Mouse (Mus musculus) forebrain, embryonic 13.5 days (tissue): ENCODE measurements around the gene Mvd. TPM values are rescaled to one million over a fixed set of nuclear protein-coding genes. Genes with fewer than 3 reads are reported as not detected.

Experiments
- ATAC-seq: fragments of 200-750 bp; cut with Nextera tagmentation; 2 replicates; pipeline ENCODE4 v1.8.0; 2017
- H3K27ac ChIP-seq: fragments of 300-500 bp; sonication (generic); 2 replicates; pipeline ENCODE4 v1.5.1; 2015; ENCODE audit warnings: inconsistent platforms, mild to moderate bottlenecking, moderate library complexity
- H3K27me3 ChIP-seq: fragments of 300-500 bp; sonication (generic); 2 replicates; pipeline ENCODE4 v1.6.1; 2015; ENCODE audit warnings: mild to moderate bottlenecking, inconsistent platforms
- H3K36me3 ChIP-seq: fragments of 300-500 bp; sonication (generic); 2 replicates; pipeline ENCODE4 v1.6.1; 2015; ENCODE audit warnings: mild to moderate bottlenecking, inconsistent platforms; ENCODE audit not compliant: poor library complexity, severe bottlenecking
- H3K4me1 ChIP-seq: fragments of 300-500 bp; sonication (generic); 2 replicates; pipeline ENCODE4 v1.6.1; 2015; ENCODE audit warnings: inconsistent platforms
- H3K4me2 ChIP-seq: fragments of 300-500 bp; sonication (generic); 2 replicates; pipeline ENCODE4 v1.6.1; 2015; ENCODE audit warnings: inconsistent platforms, mild to moderate bottlenecking, moderate library complexity
- H3K4me3 ChIP-seq: fragments of 300-500 bp; sonication (generic); 2 replicates; pipeline ENCODE4 v1.5.1; 2015; ENCODE audit warnings: mild to moderate bottlenecking, inconsistent platforms
- H3K9ac ChIP-seq: fragments of 300-500 bp; sonication (generic); 2 replicates; pipeline ENCODE4 v1.6.1; 2015; ENCODE audit warnings: mild to moderate bottlenecking, inconsistent platforms
- H3K9me3 ChIP-seq: fragments of 300-500 bp; sonication (generic); replicated peaks from 2 replicates; pipeline ENCODE4 v1.6.1; 2016; ENCODE audit warnings: inconsistent platforms
- WGBS: fragments of 180-500 bp; shearing (Covaris S2); methylation state at CpG from one replicate; pipeline ENCODE4 v1.1.7; 2015; 5-methylcytosine and 5-hydroxymethylcytosine counted together
- polyA plus RNA-seq: library from polyadenylated mRNA; unstranded; fragments of >200 nt; fragmentation: Nextera tagmentation; extraction: Ambion mirVana; gene quantifications from 2 replicates; pipeline ENCODE4 v1.2.1, GENCODE M21; 2015

Mvd gene
- polyA plus RNA-seq, 1 experiment from 2014 or later: 38.3 TPM

- H3K9me3 ChIP-seq: no peaks in the 10 kb centered on the region
- H3K4me2 ChIP-seq: no peak overlapping the region
- H3K4me1 ChIP-seq: no peaks in the 10 kb centered on the region
- no peak overlapping the region for H3K4me3 ChIP-seq
- H3K27ac ChIP-seq: no peak overlapping the region
- peaks cover 55% of the 10 kb centered on the region for H3K36me3 ChIP-seq
- H3K9ac ChIP-seq: no peak overlapping the region
- peaks cover 14% of the 10 kb centered on the region for H3K27me3 ChIP-seq
- no peak for ATAC-seq
- 93% methylated on average over 13 of the region's 13 CpGs for WGBS
Measured at GRCm38 (mm10) chr8:122467816-122468215, 24.6 kb upstream of the Mvd start.

DNA sequence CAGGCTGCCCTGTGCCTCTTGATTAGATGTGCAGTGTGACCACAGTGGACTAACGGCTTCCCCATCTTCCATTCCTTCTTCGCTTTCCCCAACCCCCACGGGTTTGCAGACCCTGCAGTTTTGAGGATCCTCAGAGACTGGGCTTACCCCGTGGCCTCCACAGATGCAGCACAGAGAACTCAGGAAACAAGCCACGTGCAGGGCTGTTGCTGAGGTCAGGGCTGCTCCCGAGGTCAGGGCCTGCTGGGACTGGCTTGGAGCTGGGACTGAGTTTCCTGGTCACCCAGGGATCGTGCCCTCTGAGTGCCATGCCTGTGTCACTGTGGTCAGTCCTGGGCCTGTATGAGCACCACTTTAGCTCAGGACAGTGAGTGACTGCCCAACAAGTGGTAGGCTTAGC lies 21.8 kb upstream of the Mvd start:
- Histone ChIP-seq H3K4me1 (peaks cover 10% of the 10 kb centered on the region), H3K27me3 (peaks cover 43% of the 10 kb centered on the region), H3K9ac (no peak overlapping the region), H3K4me2 (no peak overlapping the region), H3K4me3 (no peak overlapping the region), H3K36me3 (peaks cover 41% of the 10 kb centered on the region), H3K9me3 (no peaks in the 10 kb centered on the region), H3K27ac (no peak overlapping the region)
- 78% methylated on average over 7 of the region's 7 CpGs for WGBS
- ATAC-seq: no peak

DNA sequence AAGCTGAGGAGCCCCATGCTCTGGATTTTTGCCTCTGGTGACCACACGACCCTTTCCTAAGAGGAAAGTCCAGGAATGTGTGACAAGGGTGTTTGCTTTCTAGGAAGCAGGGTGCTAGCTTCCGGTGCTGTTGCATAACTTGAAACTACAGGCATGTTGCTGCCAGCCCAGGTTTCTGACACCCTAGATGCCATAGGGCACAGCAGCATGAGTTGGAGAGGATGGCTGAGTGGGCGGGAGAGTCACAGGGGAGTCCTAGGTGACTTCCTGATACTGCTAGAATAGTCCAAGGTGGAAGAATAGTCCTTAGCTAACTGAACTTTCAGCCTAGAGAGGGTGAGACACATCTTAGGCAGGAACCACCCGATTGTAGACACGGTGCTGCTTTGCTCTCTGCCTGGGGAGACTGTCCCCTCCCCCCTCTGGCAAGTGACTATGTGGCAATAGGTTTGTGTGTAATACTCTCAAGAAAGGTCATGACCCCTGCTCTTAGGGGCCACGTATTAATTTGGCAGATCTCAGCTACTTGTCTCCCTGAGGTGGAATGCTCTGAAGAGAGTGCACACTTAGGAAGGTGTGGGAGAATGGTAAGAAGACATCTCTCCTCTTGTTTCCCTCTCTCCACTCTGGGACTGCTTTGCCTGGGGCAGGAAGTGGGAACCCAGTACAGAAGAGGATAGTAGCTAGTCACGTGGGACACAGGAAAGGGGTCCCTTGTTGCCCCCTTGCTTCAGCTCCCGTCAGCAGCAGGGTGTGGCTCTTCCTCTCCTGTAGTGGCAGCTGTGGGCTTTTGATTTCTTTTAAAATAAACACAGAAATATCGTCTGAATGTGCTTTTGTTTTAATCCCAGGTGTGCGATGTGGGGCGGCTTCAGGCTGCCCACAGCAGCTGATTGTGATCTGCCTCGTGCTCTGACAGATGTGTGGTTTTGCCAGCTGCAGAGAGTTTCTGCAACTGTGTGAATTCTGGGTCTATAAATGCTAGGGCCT lies 20.7 kb upstream of the Mvd start:
- WGBS: 71% methylated on average over 12 of the region's 12 CpGs
- Histone ChIP-seq H3K9me3 (no peaks in the 10 kb centered on the region), H3K4me1 (peaks cover 11% of the 10 kb centered on the region), H3K27ac (no peak overlapping the region), H3K9ac (no peak overlapping the region), H3K4me2 (no peak overlapping the region), H3K36me3 (peaks cover 36% of the 10 kb centered on the region), H3K4me3 (no peak overlapping the region), H3K27me3 (peaks cover 53% of the 10 kb centered on the region)
- no peak for ATAC-seq

GRCm38 (mm10) chr8:122462510-122462909 lies 19.3 kb upstream of the Mvd start:
- H3K36me3 ChIP-seq: peaks cover 22% of the 10 kb centered on the region
- 69% methylated on average over 8 of the region's 8 CpGs for whole genome bisulfite sequencing
- peaks cover 11% of the 10 kb centered on the region for H3K4me1 ChIP-seq
- H3K4me3 ChIP-seq: no peak overlapping the region
- no peak overlapping the region for H3K27ac ChIP-seq
- no peak overlapping the region for H3K4me2 ChIP-seq
- no peak overlapping the region for H3K9ac ChIP-seq
- H3K27me3 ChIP-seq: peaks cover 65% of the 10 kb centered on the region
- H3K9me3 ChIP-seq: no peaks in the 10 kb centered on the region
- no peak for ATAC-seq

GRCm38 (mm10) chr8:122461473-122462148 lies 18.4 kb upstream of the Mvd start:
- H3K4me1 ChIP-seq: peaks cover 11% of the 10 kb centered on the region
- H3K4me2 ChIP-seq: no peak overlapping the region
- peaks cover 13% of the 10 kb centered on the region for H3K36me3 ChIP-seq
- no peak for ATAC-seq
- H3K9me3 ChIP-seq: no peaks in the 10 kb centered on the region
- H3K4me3 ChIP-seq: no peak overlapping the region
- 65% methylated on average over 11 of the region's 11 CpGs for WGBS
- no peak overlapping the region for H3K9ac ChIP-seq
- H3K27ac ChIP-seq: no peak overlapping the region
- H3K27me3 ChIP-seq: peaks cover 74% of the 10 kb centered on the region

DNA sequence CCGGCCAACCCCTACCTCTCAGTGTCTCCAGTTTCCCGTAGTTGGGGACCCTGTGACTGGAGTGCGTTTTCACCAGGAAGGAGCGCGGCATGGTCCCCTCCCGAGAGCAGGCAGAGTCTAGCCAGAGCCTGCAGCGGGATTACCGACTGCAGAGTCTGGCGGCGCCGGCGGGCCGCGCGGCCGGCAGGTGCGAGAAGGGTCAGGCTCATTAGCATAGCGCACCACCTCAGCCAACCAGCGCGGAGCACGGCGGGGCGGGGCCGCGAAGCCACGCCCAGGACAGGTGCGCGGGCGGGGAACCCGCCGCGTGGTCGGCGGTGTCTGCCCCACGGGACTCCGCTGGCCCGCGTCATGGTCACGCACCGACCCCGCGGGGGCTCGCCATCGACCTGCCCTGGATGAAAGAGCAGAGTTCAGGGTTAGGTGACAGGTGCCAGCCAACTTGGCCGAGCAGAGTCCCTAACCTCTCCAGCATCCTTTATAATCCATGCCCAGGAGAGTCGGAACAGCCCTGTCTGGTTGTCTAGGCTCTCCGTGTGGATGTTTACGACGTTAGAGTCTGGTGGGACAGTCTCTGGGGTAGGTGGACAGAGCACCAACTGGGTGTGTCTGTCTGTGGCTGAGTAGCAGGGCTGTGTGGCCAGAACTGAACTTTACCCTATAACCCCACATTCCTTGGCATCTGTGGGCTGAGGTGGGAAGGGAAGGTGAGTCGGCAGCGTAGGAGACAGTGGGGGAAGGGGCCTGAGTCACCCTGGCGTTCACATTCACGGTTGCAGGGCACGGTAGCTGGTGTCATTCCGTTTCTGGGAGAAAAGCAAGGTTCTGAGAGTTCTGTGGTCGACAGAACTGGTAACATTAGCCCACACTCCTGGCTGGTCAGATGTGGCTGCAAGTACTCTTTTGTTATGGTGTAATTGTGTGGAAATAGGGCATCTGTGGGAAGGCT lies 17.6 kb upstream of the Mvd start, which contains the start of gene Snai3:
TSS of gene Snai3 (minus strand) at position 210 of the 949 bp plus-strand sequence.
- peak within 1 kb of the TSS; percentile 35 for H3K4me3 ChIP-seq
- 4% methylated on average over 29 of the region's 56 CpGs for WGBS
- no peak within 1 kb of the TSS for H3K27ac ChIP-seq
- peak; percentile 38; the same call in 1 of the 2 replicates for ATAC-seq
- peak within 1 kb of the TSS; percentile 36 for H3K9ac ChIP-seq
- peaks cover 82% of the 10 kb centered on the region for H3K27me3 ChIP-seq
- H3K9me3 ChIP-seq: no peaks in the 10 kb centered on the region
- H3K4me1 ChIP-seq: peaks cover 11% of the 10 kb centered on the region
- peak within 1 kb of the TSS; percentile 65 for H3K4me2 ChIP-seq
- peaks cover 6% of the 10 kb centered on the region for H3K36me3 ChIP-seq

GRCm38 (mm10) chr8:122459990-122460389 lies 16.8 kb upstream of the Mvd start:
- H3K9me3 ChIP-seq: no peaks in the 10 kb centered on the region
- H3K4me1 ChIP-seq: peaks cover 11% of the 10 kb centered on the region
- peaks cover 84% of the 10 kb centered on the region for H3K27me3 ChIP-seq
- ATAC-seq: no peak
- H3K36me3 ChIP-seq: no peaks in the 10 kb centered on the region
- peak overlapping the region; percentile 35; the same call in 1 of the 2 replicates for H3K4me3 ChIP-seq
- 35% methylated on average over 7 of the region's 7 CpGs for WGBS
- H3K9ac ChIP-seq: no peak overlapping the region
- no peak overlapping the region for H3K27ac ChIP-seq
- H3K4me2 ChIP-seq: peak overlapping the region; percentile 65

- H3K9me3 ChIP-seq: no peaks in the 10 kb centered on the region
Measured at GRCm38 (mm10) chr8:122459218-122459900, 16.1 kb upstream of the Mvd start.

GRCm38 (mm10) chr8:122457171-122457570 lies 13.9 kb upstream of the Mvd start:
- Histone ChIP-seq H3K9me3 (no peaks in the 10 kb centered on the region), H3K27me3 (peaks cover 66% of the 10 kb centered on the region), H3K36me3 (no peaks in the 10 kb centered on the region), H3K4me2 (no peak overlapping the region), H3K4me3 (no peak overlapping the region), H3K4me1 (peaks cover 11% of the 10 kb centered on the region), H3K27ac (no peak overlapping the region), H3K9ac (no peak overlapping the region)
- no peak for ATAC-seq
- 75% methylated on average over 11 of the region's 11 CpGs for WGBS

More at GRCm38 (mm10) chr8:122459218-122459900, 16.1 kb upstream of the Mvd start:
- H3K27me3 ChIP-seq: peaks cover 87% of the 10 kb centered on the region
- no peak overlapping the region for H3K4me3 ChIP-seq
- no peak overlapping the region for H3K9ac ChIP-seq
- no peaks in the 10 kb centered on the region for H3K36me3 ChIP-seq
- no peak overlapping the region for H3K4me2 ChIP-seq
- WGBS: 64% methylated on average over 6 of the region's 6 CpGs
- H3K4me1 ChIP-seq: peaks cover 11% of the 10 kb centered on the region
- no peak for ATAC-seq
- H3K27ac ChIP-seq: no peak overlapping the region

DNA sequence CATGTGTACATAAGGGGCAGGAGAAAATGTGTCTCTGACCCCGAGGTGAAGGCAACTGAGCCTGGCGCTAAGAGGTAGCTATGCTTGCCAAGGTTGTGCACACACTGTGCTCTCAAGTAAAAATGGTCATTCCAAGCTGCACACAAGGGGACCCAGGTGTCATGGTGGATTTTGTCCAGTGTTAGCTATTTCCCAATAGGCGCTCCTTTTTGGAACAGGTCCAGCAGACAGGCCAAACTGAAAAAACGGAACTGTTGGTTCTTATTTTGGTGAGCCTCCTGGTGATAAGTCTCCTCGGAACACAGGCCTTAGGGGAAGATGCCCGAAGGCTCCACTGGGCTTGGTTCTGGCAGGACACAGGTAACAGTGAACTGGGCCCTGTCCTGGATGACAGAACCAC lies 11.2 kb upstream of the Mvd start:
- Histone ChIP-seq H3K4me2 (no peak overlapping the region), H3K27ac (no peak overlapping the region), H3K9ac (no peak overlapping the region), H3K4me3 (no peak overlapping the region), H3K9me3 (no peaks in the 10 kb centered on the region), H3K36me3 (no peaks in the 10 kb centered on the region), H3K27me3 (peaks cover 38% of the 10 kb centered on the region), H3K4me1 (no peaks in the 10 kb centered on the region)
- no peak for ATAC-seq
- WGBS: 90% methylated on average over 6 of the region's 6 CpGs

- no peak overlapping the region for H3K4me2 ChIP-seq
- WGBS: 84% methylated on average over 10 of the region's 10 CpGs
- no peak for ATAC-seq
- H3K4me1 ChIP-seq: no peaks in the 10 kb centered on the region
- H3K36me3 ChIP-seq: no peaks in the 10 kb centered on the region
- no peaks in the 10 kb centered on the region for H3K9me3 ChIP-seq
- peaks cover 18% of the 10 kb centered on the region for H3K27me3 ChIP-seq
- no peak overlapping the region for H3K4me3 ChIP-seq
- H3K27ac ChIP-seq: no peak overlapping the region
- H3K9ac ChIP-seq: no peak overlapping the region
Measured at GRCm38 (mm10) chr8:122452154-122452553, 8.9 kb upstream of the Mvd start.
